Mouse (Mus musculus) spleen, adult 2 months (tissue): ENCODE measurements around the gene Robo3.

Experiments
- CTCF ChIP-seq: fragments of 200-500 bp; IDR thresholded peaks from 2 replicates; pipeline ENCODE4 v1.5.1; 2011; ENCODE audit warnings: mild to moderate bottlenecking, inconsistent platforms; ENCODE audit not compliant: insufficient read depth, insufficient read length, insufficient replicate concordance; ENCODE audit errors: extremely low read depth
- POLR2A ChIP-seq: fragments of 200-500 bp; IDR thresholded peaks from 2 replicates; pipeline ENCODE4 v1.6.1; 2011; ENCODE audit warnings: low read depth, low read length, inconsistent platforms

- TF ChIP-seq CTCF (no peak), POLR2A (no peak)
These were observed 41.9 kb upstream of the Robo3 start for GRCm38 (mm10) chr9:37474923-37475322.
